Mouse (Mus musculus): ENCODE data around the gene Bysl. TPM values are rescaled to one million over a fixed set of nuclear protein-coding genes. Genes with fewer than 3 reads are reported as not detected.

Gene Bysl
- total RNA-seq, 2 experiments from 2014 or later = 18.3 to 18.7 TPM

- no peak for DNase-seq (ENCODE audit: low spot score in 2 of 2)
Observed at GRCm38 (mm10) chr17:47595248-47596161, 15.8 kb downstream of the Bysl start.

- DNase-seq (ENCODE audit: low spot score in 2 of 2) = no peak
Observed at GRCm38 (mm10) chr17:47594969-47595247, 16.4 kb downstream of the Bysl start.

- peak; percentile 28 to 39 for DNase-seq (ENCODE audit: low spot score in 2 of 2)
Observed at GRCm38 (mm10) chr17:47594183-47594968, 16.9 kb downstream of the Bysl start.

GRCm38 (mm10) chr17:47593854-47594182 is 17.5 kb downstream of the Bysl start:
- DNase-seq (ENCODE audit: low spot score in 2 of 2) = no peak

GRCm38 (mm10) chr17:47593215-47593853 is 18.0 kb downstream of the Bysl start:
- peak; percentile 91 to 94 for DNase-seq (ENCODE audit: low spot score in 2 of 2)

GRCm38 (mm10) chr17:47591073-47591472 is 20.2 kb downstream of the Bysl start:
- no peak for DNase-seq (ENCODE audit: low spot score in 2 of 2)

- DNase-seq (ENCODE audit: low spot score in 2 of 2) = no peak
Observed at GRCm38 (mm10) chr17:47588517-47588916, 22.8 kb downstream of the Bysl start.

- DNase-seq (ENCODE audit: low spot score in 2 of 2) = no peak
Observed at GRCm38 (mm10) chr17:47580962-47581361, 30.3 kb downstream of the Bysl start.

GRCm38 (mm10) chr17:47578655-47579054 is 32.6 kb downstream of the Bysl start:
- DNase-seq (ENCODE audit: low spot score in 2 of 2) = no peak

GRCm38 (mm10) chr17:47574830-47575229 is 36.5 kb downstream of the Bysl start:
- no peak for DNase-seq (ENCODE audit: low spot score in 2 of 2)

- DNase-seq (ENCODE audit: low spot score in 2 of 2) = no peak
Observed at GRCm38 (mm10) chr17:47574028-47574427, 37.3 kb downstream of the Bysl start.

GRCm38 (mm10) chr17:47572436-47572835 is 38.9 kb downstream of the Bysl start:
- DNase-seq (ENCODE audit: low spot score in 2 of 2) = no peak

GRCm38 (mm10) chr17:47571621-47572020 is 39.7 kb downstream of the Bysl start:
- no peak for DNase-seq (ENCODE audit: low spot score in 2 of 2)

- no peak for DNase-seq (ENCODE audit: low spot score in 2 of 2)
Observed at GRCm38 (mm10) chr17:47568951-47569527, 42.3 kb downstream of the Bysl start.

GRCm38 (mm10) chr17:47568389-47568788 is 42.9 kb downstream of the Bysl start:
- no peak for DNase-seq (ENCODE audit: low spot score in 2 of 2)

- no peak for DNase-seq (ENCODE audit: low spot score in 2 of 2)
Observed at GRCm38 (mm10) chr17:47567271-47567670, 44.0 kb downstream of the Bysl start.

- no peak for DNase-seq (ENCODE audit: low spot score in 2 of 2)
Observed at GRCm38 (mm10) chr17:47566133-47566532, 45.2 kb downstream of the Bysl start.

GRCm38 (mm10) chr17:47564612-47565011 is 46.7 kb downstream of the Bysl start:
- DNase-seq (ENCODE audit: low spot score in 2 of 2) = no peak

- DNase-seq (ENCODE audit: low spot score in 2 of 2) = no peak
Observed at GRCm38 (mm10) chr17:47562875-47563274, 48.4 kb downstream of the Bysl start.

GRCm38 (mm10) chr17:47559726-47560125 is 51.6 kb downstream of the Bysl start:
- no peak for DNase-seq (ENCODE audit: low spot score in 2 of 2)

GRCm38 (mm10) chr17:47557179-47557578 is 54.1 kb downstream of the Bysl start:
- DNase-seq (ENCODE audit: low spot score in 2 of 2) = no peak

- DNase-seq (ENCODE audit: low spot score in 2 of 2) = no peak
Observed at GRCm38 (mm10) chr17:47554621-47555020, 56.7 kb downstream of the Bysl start.
